Mouse (Mus musculus) kidney, postnatal 10 days (tissue): ENCODE measurements around the gene Ptar1.
A peak's percentile ranks its signal among the peaks of the same experiment; 100 is the strongest.

Experiments used
- DNase-seq: peaks from one replicate; pipeline ENCODE4 v3.0.0; 2021; ENCODE audit warnings: mixed read lengths

Gene Ptar1

GRCm38 (mm10) chr19:23758554-23759321, 71.5 kb downstream of the Ptar1 start, which contains the start of gene Apba1:
TSS of gene Apba1 (plus strand) at chr19:23758887.
- peak; percentile 82 for DNase-seq

GRCm38 (mm10) chr19:23759322-23759945, 72.2 kb downstream of the Ptar1 start:
- peak; percentile 22 for DNase-seq

DNA sequence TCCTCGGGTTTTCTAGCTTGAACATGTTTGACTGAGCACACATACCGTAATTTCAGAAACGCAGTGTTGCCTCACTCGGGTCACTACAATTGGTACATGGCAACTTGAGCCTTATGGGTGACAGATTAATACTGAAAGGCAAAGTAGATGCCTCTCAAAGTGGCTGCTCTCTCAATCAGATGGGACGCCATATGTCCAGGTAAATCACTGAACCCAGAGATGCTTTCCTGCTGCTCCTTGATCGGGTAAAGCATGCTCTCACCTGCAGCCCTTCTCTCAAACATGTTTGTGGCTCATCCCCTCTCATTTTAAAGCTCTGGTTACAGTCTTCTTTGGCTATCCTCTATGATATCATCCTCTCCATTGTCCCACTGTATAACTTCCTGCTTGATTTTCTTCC, 76.1 kb downstream of the Ptar1 start:
- no peak for DNase-seq

DNA sequence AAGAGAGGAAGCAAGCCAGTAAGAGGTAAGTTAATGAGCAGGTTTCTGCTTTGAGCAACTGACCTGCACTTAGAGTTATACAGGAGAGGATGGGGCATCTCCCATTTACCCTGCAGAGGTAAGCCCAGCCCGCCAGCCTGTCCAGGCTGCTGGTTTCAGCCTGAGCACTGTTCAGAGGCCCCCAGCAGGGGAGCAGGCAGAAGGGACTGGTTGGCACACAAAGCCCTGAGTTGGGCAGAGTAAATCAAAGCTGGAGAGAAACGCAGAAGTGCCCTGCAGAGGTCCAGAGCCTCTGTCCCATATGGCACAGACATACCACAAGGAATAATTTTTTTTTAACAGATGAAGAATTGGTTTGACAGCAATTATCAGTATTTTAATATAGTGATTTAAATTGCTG, 76.8 kb downstream of the Ptar1 start:
- DNase-seq: no peak

- DNase-seq: peak; percentile 39
These were observed 81.6 kb downstream of the Ptar1 start for GRCm38 (mm10) chr19:23768864-23769263.

DNA sequence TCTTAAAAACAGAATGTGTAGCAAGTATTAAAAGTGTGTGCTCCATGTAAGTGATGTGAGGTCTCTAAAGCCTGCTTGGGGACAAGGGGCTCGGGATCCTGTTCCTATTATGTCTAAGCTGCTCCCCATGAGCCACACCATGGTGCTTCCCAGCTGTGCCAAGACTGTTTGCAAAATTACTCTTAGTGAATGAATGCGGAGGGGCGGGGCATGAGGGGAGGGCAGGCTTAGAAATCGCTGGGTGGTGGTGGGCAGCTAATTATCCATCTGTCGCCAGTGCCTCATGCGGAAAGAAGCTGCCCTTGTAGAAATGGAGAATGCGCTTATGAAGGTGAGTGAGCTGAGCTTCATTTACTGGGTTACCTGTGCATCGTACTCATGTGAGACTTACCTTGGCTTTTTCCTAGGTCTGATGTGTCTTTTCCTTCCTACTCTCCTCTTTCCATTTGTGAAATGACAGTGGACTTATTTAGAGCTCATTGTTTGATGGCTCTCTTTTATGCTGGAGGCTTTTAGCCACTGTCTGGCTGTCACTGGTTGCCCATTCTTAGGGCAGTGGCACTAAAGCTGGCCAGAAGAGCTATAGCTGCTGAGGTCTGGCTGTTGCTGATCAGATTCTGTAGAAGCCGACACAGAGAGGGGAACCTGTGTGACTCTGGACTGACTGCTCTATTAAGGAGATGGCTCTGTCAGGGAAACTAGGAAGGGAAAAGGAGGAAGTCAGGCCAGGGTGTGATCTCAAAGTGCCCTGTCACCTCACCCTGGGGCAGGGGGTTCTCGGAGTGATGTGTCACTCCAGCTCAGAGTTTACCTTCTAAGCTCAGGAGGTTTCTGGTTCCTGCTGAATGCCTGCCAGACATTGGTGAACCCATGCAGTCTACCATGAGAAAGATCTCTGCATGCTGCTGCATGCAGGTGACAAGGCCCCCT, 83.5 kb downstream of the Ptar1 start:
- DNase-seq: no peak

DNA sequence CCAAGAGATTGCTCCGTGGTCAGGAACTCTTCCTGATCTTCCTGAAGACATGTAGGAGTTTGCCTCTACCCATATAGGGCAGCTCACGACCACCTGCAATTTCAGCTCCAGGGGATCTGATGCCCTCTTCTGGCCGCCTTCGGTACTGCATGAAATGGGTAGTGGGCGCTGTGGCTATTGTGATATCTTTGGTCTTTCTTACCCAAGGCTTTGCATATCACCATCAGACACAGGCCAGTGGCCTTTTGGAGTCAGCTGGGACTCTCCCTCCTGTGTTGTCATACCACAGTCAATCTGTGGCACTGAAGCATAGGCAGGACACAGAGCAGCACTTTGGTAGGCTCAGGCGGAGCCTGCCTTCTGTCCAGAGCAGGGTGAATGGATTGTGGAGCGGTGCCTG, 84.7 kb downstream of the Ptar1 start:
- DNase-seq: no peak

- DNase-seq: no peak
These were observed 88.1 kb downstream of the Ptar1 start for GRCm38 (mm10) chr19:23775356-23775755.

- no peak for DNase-seq
These were observed 91.9 kb downstream of the Ptar1 start for GRCm38 (mm10) chr19:23779130-23779529.

- no peak for DNase-seq
These were observed 92.9 kb downstream of the Ptar1 start for GRCm38 (mm10) chr19:23780105-23780504.
